Mouse (Mus musculus) embryonic fibroblast, embryonic 13.5 days (primary cell): ENCODE measurements around the gene Ncf1.

Experiments used
- CTCF ChIP-seq: IDR thresholded peaks from 2 replicates; pipeline ENCODE4 v1.5.1; 2011; ENCODE audit warnings: mild to moderate bottlenecking, control low read depth, low read length, moderate library complexity, borderline replicate concordance; ENCODE audit not compliant: insufficient read depth
- POLR2A ChIP-seq: IDR thresholded peaks from 2 replicates; pipeline ENCODE4 v1.6.1; 2011; ENCODE audit warnings: low read depth, mild to moderate bottlenecking, control low read depth, low read length, moderate library complexity

DNA sequence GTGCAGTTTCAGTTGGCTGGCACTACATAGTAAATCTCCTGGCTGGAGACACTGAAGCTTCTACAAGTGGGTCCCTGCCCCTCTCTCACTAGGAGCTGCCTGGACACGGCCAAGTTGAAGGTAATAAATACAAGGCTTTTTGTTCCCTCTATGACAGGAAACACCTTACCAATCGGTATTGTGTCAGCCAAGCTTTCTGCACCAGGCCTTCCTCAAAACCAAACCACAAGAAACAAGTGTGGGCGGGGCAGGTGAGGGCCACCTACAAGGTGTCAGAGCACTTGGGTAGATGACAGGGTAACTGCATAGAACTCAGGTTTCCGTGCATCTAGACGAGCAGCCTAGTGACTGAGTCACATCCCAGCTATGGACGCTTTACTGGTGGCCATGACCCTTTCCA is 7.4 kb upstream of the Ncf1 start:
- TF ChIP-seq CTCF (no peak), POLR2A (no peak)
